Mouse (Mus musculus) kidney, adult 9 months (tissue): ENCODE measurements around the gene Ppfia2.

Experiments used
- DNase-seq: peaks from one replicate; pipeline ENCODE4 v3.0.0; 2022

The Ppfia2 gene

DNA sequence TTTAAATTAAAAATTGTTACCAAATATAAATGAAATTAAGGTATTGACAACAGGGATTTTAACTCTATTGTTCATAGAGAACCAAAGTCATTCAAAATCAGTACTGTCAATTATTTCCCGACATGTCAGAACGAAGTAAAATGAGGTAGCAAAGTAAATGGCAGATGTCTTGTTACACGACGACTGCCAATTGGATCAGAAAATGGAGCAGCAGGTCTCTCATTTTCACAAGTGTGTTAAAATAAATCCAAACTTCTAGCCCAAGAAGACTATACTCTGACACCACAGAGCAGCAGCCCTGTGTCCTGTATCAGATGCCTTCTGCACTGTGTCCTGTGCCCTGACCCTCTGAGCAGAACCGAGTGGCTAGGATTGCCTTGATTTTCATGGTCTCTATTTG, 454.2 kb downstream of the Ppfia2 start:
- DNase-seq: no peak

DNA sequence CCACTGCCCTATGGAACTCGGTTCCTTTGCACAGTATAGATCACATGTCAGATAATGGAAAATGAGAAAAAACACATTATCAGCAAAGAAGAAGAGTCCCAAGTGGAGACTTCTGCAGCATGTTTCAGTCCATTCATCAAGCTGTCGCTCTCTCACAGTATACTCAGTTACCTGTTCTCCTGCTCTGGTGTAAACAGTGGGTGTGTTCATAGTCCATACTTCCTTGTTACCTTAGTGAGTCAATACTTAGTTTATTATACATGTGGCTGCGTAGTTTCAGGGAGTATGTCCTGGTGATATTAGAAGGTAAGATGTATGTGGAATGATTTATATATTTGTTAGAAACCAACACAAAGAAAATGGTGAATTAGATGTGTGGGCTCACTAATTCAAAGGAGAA, 454.7 kb downstream of the Ppfia2 start:
- no peak for DNase-seq

DNA sequence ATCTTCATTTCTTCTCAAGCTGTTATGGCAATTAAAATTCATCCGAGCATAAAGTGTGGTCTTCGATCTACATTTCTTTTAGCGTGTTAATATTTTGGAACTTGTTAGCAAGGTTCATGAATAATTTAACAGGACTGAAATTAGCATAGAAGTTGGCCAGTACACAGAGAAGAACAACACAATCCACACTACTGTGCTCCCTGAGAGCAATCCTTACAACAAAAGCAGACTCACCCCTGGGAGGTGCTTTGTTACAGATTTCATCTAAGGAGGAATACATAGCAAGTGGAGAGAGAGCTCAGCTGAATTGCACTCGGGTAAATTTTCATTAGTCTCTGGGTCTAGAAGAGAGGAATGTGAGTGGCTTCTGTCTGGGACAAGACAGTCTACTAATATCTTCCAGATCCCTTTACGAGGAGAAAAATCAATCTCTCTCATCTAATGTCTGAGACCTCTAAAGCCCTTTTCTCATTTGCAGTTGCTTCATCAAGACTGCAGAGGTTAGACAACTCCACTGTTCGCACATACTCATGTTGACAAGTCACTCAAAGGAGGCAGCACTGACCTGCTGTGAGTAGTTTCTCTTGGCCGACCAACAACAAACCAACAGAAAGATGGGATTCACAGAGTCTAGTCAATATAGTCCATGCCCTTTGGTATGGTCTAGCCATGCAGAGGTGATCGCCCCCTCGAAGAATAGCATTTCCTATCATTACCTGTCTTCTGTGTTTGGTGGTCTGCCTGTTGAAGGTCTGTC, 458.6 kb downstream of the Ppfia2 start:
- DNase-seq: no peak

DNA sequence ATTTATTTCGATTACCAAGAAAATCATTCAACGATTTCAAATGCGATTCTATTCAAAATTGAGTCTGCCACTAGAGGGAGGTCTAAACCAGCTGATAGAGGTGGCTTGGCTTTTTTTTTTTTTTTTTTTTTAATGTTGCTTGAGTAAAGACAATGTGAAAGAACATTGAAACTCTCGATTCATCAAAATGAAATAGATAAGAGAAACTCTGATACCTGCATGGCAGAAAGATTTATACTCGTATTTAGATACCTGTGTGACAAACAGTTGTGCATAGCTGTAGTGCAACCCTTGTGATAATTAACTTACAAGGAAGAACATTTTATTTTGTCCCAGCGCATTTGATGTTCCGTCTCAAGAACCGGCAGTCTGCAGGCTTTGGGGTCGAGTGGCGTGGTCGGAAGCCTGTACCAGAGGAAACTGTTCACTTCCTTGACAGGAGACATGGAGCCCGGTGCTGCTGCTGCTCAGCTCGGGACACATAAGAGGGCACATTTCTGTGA, 462.5 kb downstream of the Ppfia2 start:
- peak; percentile 54 for DNase-seq

DNA sequence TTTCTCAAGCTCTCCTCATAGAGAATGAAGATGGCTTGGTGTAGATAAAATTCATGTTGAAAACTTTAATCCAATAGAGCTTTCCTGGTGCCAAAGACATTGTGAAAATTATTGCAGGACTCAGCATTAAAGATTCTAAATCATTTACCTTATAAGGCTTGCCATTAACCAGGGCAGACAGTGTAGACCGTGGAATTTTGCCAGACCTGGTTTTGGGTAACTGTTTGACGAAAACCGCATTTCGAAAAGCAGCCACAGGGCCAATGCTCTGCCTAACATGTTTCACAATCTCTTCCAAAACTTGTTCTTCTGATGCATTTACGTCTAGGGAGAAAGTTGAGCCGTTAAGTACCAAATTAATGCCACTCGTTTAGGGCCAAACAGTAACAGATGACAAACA, 466.9 kb downstream of the Ppfia2 start:
- peak; percentile 75 for DNase-seq

DNA sequence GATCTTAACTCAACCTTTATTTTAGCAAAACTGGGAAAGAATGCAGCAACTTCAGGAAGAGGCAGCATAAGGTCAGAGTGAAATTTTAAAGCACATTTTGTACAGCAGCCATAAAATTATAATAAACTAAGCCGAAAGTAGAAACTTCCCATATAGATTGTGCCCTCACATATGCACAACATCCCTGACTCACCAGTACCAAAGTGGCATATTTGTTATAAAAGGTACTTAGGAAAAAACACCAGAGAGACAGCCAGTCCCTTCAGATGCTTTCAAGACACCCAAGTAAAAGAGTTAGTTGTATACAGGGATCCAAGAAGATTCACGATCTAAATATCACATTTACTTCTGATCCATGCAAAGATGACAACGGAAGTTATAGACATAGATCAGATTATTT, 468.7 kb downstream of the Ppfia2 start:
- DNase-seq: no peak

DNA sequence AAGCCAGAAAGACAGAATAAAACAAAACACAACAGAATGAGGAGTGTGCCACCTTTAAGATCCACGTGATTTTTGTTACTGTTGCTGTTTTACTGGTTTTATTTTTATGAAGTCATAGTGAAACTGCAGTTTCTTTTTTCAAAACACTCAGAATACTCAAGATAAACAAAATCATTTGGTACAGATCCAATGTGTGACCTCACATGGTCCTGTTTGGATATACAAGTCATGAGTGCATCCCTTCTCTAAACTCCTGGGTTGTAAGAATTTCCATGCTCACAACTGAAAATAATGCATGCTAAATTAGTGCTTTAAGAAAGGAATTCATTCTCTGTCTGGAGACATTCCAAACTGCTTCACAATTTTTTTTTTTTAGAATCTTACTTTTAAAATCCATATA, 469.3 kb downstream of the Ppfia2 start:
- no peak for DNase-seq

DNA sequence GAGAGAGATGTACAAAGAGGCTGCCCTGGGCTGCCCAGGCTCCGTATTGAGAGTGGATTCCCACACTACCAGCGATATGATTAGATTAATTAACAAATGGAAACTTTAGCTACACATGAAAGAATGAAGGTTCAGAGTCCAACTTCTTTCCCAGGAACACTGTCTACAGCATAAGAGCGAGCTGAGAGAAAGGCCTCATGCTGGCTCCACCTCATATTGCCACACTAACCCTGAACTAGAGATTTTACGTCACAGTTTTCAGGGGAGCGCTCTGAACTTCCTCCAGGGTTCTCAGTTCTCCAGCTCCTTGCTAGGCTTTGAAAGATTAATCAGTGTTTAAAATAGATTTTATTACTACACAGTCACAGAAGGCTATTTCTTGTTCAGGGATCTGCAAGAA, 471.2 kb downstream of the Ppfia2 start:
- peak; percentile 19 for DNase-seq

DNA sequence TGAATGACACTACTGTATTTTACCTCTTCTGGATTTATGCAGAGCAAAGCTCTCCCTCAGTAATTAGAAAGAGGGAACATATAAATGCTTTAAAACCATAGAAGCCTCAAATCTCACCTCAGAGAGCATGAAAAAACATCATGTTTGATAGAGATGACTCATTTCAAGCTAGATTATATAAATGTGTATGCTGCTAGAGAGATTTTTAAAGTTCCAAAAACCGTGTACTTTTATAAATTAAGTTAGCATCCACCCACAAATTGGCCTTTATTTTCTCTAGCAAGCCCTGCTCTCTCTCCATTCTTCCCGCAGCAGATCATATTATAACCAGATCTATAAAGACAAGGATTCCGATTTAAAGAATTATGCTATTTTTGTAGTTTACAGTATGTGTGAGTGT, 488.9 kb downstream of the Ppfia2 start:
- DNase-seq: no peak

DNA sequence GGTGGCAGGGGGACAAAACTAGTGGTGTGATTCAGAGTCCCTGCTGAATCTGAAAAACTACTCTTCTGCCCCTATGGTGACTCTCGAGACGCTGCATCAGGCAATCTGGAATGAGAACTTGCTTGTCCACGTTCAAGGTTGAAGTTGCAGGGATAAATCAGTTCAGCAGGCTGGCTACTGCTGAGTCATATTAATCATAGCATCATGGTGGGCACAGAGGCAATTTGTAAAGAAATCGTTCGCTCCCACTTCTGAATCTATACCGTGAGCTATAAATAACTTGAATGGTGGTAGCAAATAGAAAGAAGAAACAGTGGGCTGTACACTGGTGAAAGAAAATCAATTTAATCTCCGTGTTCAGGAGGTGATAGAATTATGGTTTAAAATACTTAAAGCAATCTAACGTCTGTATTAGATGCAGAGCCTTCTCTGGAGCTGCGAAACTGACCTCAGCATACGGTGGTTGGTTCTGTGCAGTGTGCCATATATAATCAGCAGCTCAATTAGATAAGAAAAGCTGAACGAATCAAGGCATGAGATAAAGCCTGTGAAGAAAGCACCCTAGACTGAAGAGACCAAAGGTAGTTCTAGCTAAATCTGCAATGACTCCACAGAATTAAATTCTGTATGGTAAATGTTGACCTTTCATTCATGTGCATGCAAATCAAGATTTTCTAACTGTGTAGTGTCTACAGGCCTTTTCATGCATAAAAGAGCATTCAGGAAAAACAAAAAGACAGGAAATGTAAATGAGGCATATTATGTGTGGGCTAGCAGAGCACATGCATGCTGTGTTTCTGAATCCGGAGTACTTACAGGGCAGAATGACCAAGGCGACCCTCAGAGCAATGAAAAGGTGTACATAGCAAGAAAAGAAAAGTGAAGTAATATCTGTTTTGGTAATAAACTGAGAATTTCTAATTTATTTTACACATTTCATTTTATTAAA, 505.3 kb downstream of the Ppfia2 start:
- no peak for DNase-seq
